Mouse (Mus musculus) CH12.LX (cell line): ENCODE measurements around the gene 4921524J17Rik.

Experiments
- CHD1 ChIP-seq: IDR thresholded peaks from 2 replicates; pipeline ENCODE4 v1.6.1; 2012; ENCODE audit warnings: low read depth, low read length, improper control_type of control experiment, inconsistent platforms
- CTCF ChIP-seq, 2 experiments: IDR thresholded peaks in 1 of 2; conservative IDR thresholded peaks in 1 of 2; 2 replicates each; pipeline ENCODE4 v1.5.1; 2011 to 2012; ENCODE audit warnings: low read depth in 2 of 2, low read length in 2 of 2, improper control_type of control experiment in 1 of 2, inconsistent platforms in 1 of 2, mild to moderate bottlenecking in 1 of 2, moderate library complexity in 1 of 2
- EP300 ChIP-seq: IDR thresholded peaks from 2 replicates; pipeline ENCODE4 v1.6.1; 2011; ENCODE audit warnings: low read length, improper control_type of control experiment
- MAFK ChIP-seq: IDR thresholded peaks from 2 replicates; pipeline ENCODE4 v1.6.1; 2011; ENCODE audit warnings: low read length, improper control_type of control experiment; ENCODE audit not compliant: insufficient replicate concordance
- MAX ChIP-seq: IDR thresholded peaks from 2 replicates; pipeline ENCODE4 v1.6.1; 2011; ENCODE audit warnings: low read length, improper control_type of control experiment
- MYC ChIP-seq: IDR thresholded peaks from 2 replicates; pipeline ENCODE4 v1.6.1; 2011; ENCODE audit warnings: low read depth, mild to moderate bottlenecking, improper control_type of control experiment, low read length
- NELFE ChIP-seq: IDR thresholded peaks from 2 replicates; pipeline ENCODE4 v1.6.1; 2011; ENCODE audit warnings: low read depth, low read length, improper control_type of control experiment
- POLR2A ChIP-seq: IDR thresholded peaks from 2 replicates; pipeline ENCODE4 v1.6.1; 2011; ENCODE audit warnings: low read depth, mild to moderate bottlenecking, improper control_type of control experiment, low read length
- SIN3A ChIP-seq: IDR thresholded peaks from 2 replicates; pipeline ENCODE4 v1.6.1; 2012; ENCODE audit warnings: low read length, improper control_type of control experiment, inconsistent platforms
- SMC3 ChIP-seq: IDR thresholded peaks from 2 replicates; pipeline ENCODE4 v1.6.1; 2011; ENCODE audit warnings: low read depth, low read length, improper control_type of control experiment
- TBP ChIP-seq: conservative IDR thresholded peaks from 2 replicates; pipeline ENCODE4 v1.6.1; 2011; ENCODE audit warnings: low read depth, low read length, improper control_type of control experiment
- TCF12 ChIP-seq: IDR thresholded peaks from 2 replicates; pipeline ENCODE4 v1.6.1; 2014; ENCODE audit warnings: low read depth, mild to moderate bottlenecking, inconsistent platforms, low read length, improper control_type of control experiment
- USF1 ChIP-seq: IDR thresholded peaks from 2 replicates; pipeline ENCODE4 v1.6.1; 2014; ENCODE audit warnings: low read depth, mild to moderate bottlenecking, inconsistent platforms, low read length, improper control_type of control experiment
- ZMIZ1 ChIP-seq: IDR thresholded peaks from 2 replicates; pipeline ENCODE4 v1.6.1; 2012; ENCODE audit warnings: low read depth, mild to moderate bottlenecking, inconsistent platforms, low read length, improper control_type of control experiment

DNA sequence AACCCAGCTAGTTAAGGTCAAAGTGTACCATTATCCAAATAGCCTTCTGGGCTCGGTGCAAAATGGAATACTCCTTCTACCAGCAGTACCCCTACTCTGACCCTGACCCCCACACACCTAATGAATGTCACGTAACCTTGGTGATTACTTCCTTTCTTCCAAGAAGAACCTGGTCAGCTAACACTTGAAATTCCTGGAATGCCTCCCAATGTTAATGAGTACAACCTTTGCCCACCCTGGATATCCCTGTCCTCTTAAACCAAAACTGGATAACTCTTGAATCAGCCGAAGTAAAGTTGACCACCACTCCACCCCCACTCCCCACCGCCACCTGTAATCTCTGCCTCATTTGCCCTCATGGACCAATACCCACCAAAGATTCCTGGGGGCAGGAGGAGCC lies 40.6 kb upstream of the 4921524J17Rik start:
- TF ChIP-seq TBP (no peak), SMC3 (no peak), CTCF (conservative IDR thresholded peaks at IDR 0.05 in 1 of 2, IDR thresholded peaks at IDR 0.05 in 1 of 2; ENCODE audit: low read depth in 2 of 2, low read length in 2 of 2) (no peak), ZMIZ1 (no peak), TCF12 (no peak), POLR2A (no peak), USF1 (no peak), EP300 (no peak), MAX (no peak), MYC (no peak), NELFE (no peak), MAFK (no peak), SIN3A (no peak), CHD1 (no peak)
